Mouse (Mus musculus): Measurements from ENCODE around the gene Itpkc.
A peak's percentile ranks its signal among the peaks of the same experiment; 100 is the strongest.

The Itpkc gene

GRCm38 (mm10) chr7:27193731-27194130, 34.7 kb downstream of the Itpkc start:
- no peak for DNase-seq (ENCODE audit: low spot score in 2 of 2)

- DNase-seq (ENCODE audit: low spot score in 2 of 2) = no peak
Observed at GRCm38 (mm10) chr7:27192434-27192833, 36.0 kb downstream of the Itpkc start.

- DNase-seq (ENCODE audit: low spot score in 2 of 2) = no peak
Observed at GRCm38 (mm10) chr7:27189271-27189931, 39.1 kb downstream of the Itpkc start.

GRCm38 (mm10) chr7:27185986-27186385, 42.5 kb downstream of the Itpkc start:
- no peak for DNase-seq (ENCODE audit: low spot score in 2 of 2)

GRCm38 (mm10) chr7:27184964-27185363, 43.5 kb downstream of the Itpkc start:
- DNase-seq (ENCODE audit: low spot score in 2 of 2) = no peak

GRCm38 (mm10) chr7:27182498-27182897, 46.0 kb downstream of the Itpkc start:
- no peak for DNase-seq (ENCODE audit: low spot score in 2 of 2)

- DNase-seq (ENCODE audit: low spot score in 2 of 2) = no peak
Observed at GRCm38 (mm10) chr7:27180837-27181695, 47.4 kb downstream of the Itpkc start, which contains the start of the genes Gm21983 and Mia. Gene Gm21983, minus strand, starts transcription at chr7:27181086. Gene Mia, minus strand, starts transcription at chr7:27181157.

- no peak for DNase-seq (ENCODE audit: low spot score in 2 of 2)
Observed at GRCm38 (mm10) chr7:27180036-27180435, 48.4 kb downstream of the Itpkc start.

- DNase-seq (ENCODE audit: low spot score in 2 of 2) = no peak
Observed at GRCm38 (mm10) chr7:27179217-27179918, 49.1 kb downstream of the Itpkc start.

- peak; percentile 98 to 99 for DNase-seq (ENCODE audit: low spot score in 2 of 2)
Observed at GRCm38 (mm10) chr7:27178324-27179216, 49.9 kb downstream of the Itpkc start, which contains the start of gene Rab4b. Gene Rab4b, minus strand, starts transcription at chr7:27178896.

- no peak for DNase-seq (ENCODE audit: low spot score in 2 of 2)
Observed at GRCm38 (mm10) chr7:27177942-27178323, 50.5 kb downstream of the Itpkc start.

- no peak for DNase-seq (ENCODE audit: low spot score in 2 of 2)
Observed at GRCm38 (mm10) chr7:27174896-27175295, 53.6 kb downstream of the Itpkc start.

- no peak for DNase-seq (ENCODE audit: low spot score in 2 of 2)
Observed at GRCm38 (mm10) chr7:27174496-27174895, 54.0 kb downstream of the Itpkc start.

GRCm38 (mm10) chr7:27170981-27171380, 57.5 kb downstream of the Itpkc start:
- DNase-seq (ENCODE audit: low spot score in 2 of 2) = no peak

- no peak for DNase-seq (ENCODE audit: low spot score in 2 of 2)
Observed at GRCm38 (mm10) chr7:27168371-27168770, 60.1 kb downstream of the Itpkc start.

- DNase-seq (ENCODE audit: low spot score in 2 of 2) = no peak
Observed at GRCm38 (mm10) chr7:27167475-27168094, 60.9 kb downstream of the Itpkc start.

GRCm38 (mm10) chr7:27166614-27167474, 61.6 kb downstream of the Itpkc start, which contains the start of gene Egln2:
Gene Egln2, minus strand, starts transcription at chr7:27166802.
- DNase-seq (ENCODE audit: low spot score in 2 of 2) = peak; percentile 91 to 92

GRCm38 (mm10) chr7:27166229-27166613, 62.2 kb downstream of the Itpkc start:
- DNase-seq (ENCODE audit: low spot score in 2 of 2) = peak; percentile 59 to 60

GRCm38 (mm10) chr7:27165696-27166095, 62.8 kb downstream of the Itpkc start:
- DNase-seq (ENCODE audit: low spot score in 2 of 2) = no peak
